Mouse (Mus musculus) layer of hippocampus, adult 11-12 months (tissue): Measurements from ENCODE around the gene Jmjd7.

Experiments used
- DNase-seq: peaks from one replicate; pipeline ENCODE4 v3.0.0; 2022; ENCODE audit warnings: low spot score

Jmjd7 gene

DNA sequence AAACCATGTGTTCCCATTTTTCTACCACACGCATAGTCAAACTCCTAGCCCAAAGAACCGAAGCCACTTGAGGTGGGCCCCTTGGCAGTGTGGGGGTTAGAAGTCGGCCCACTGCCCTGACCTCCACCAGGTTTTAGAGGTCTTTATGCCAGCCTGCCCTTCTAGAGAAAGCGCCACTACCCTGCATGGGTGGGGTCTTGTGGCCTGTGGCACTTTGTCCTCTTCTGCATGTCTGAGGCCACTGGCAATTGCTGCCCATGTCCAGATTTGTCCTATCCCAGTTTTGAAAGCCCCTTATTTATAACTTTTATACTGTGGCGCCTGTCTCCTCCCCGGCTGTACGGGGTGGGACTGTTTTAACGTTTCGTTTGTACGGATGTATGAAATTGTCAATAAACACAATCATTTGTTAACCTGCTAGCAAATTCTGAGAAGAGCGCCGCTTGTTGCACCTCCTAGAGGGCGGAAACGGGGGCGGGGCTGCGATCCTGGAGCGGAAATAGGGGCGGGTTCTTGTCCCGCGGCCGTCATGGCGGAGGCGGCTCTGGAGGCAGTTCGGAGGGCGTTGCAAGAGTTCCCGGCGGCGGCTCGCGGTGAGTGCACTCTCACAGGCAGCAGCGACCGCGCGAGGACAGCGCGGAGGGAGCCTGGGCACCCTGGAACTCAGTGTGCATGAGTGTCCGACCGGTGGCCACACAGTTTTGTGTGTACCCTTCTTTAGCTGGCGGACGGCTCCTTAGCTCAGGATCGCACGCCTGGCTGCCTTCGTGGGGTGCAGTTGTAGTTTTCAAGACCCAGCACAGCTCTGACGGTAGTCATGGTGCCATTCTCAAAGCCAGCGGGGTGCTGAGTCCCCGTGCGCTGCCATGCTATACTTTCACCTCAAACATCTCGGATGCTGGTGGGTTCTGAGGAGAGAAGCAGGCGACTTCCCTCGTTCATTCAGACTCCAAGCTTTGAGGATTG lies at the start of gene Jmjd7, which contains the start of gene Gm28042:
TSS of gene Jmjd7 (plus strand) at position 500 of the 966 bp plus-strand sequence.
TSS of gene Gm28042 (plus strand) at position 510 of the 966 bp plus-strand sequence.
- peak; percentile 88 for DNase-seq

- no peak for DNase-seq
These were observed 46.8 kb upstream of the Jmjd7 start for GRCm38 (mm10) chr2:119980343-119980986.

DNA sequence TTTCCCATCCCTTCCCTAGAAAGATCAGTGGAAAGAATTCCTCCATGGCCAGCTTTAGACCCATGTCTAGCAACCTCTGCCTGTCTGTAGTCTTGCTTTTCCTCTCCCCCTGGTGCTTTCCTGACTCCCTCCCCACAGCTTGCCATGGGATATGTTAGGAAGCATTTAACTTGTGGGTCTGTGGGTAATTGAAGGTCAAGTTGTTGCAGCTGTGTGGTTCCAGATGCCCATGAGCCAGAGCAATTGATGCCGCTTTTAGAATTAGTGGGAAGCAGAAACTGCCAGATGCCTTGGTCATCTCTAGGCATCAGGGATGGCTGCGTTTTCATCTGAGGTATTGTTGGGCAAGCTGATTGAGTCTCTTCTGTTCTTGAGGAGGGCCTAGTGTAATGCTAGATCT lies 45.7 kb upstream of the Jmjd7 start:
- no peak for DNase-seq

- no peak for DNase-seq
These were observed 41.4 kb upstream of the Jmjd7 start for GRCm38 (mm10) chr2:119985871-119986270.

- no peak for DNase-seq
These were observed 40.9 kb upstream of the Jmjd7 start for GRCm38 (mm10) chr2:119986369-119986768.

GRCm38 (mm10) chr2:119987441-119987840 lies 39.8 kb upstream of the Jmjd7 start:
- DNase-seq = no peak

GRCm38 (mm10) chr2:119988952-119989351 lies 38.3 kb upstream of the Jmjd7 start:
- no peak for DNase-seq

DNA sequence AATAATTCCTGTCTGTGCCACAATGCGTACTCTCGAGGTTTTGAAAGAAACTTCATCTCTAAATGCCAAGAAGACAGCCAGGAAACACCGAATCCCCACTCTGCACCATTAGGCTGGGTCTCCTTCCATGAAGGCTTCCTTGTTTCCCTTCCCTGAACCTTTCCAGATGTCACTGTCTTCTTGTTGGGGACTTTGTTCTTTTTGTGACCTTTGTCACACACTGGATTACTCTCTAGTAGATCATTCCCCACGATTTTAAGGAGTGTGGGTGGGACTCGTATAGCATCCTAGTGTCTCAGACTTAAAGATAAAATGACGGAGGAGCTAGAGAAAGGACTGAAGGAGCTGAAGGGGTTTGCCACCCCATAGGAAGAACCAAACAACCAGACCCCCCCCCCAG lies 36.4 kb upstream of the Jmjd7 start:
- DNase-seq = no peak

- no peak for DNase-seq
These were observed 34.9 kb upstream of the Jmjd7 start for GRCm38 (mm10) chr2:119992349-119992748.

GRCm38 (mm10) chr2:119993515-119993914 lies 33.8 kb upstream of the Jmjd7 start:
- DNase-seq = no peak

DNA sequence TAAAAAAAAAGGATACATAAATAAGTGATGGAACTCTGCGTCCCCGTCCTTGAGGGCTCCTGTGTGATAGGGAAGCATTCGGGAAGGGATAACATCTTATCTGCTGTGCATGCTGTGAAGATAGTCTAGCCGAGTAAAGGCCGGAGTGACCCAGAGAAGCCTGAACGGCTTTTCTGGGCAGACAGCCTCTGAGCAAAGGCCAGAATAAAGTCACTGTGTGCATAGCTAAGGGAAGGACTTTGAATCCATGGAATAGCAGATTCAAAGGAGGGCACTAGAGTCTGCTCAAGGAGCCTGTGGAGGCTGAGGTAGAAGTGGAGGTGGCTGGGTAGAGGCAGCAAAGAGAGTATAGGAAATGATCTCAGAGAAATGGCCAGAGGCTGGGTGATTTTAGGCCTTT lies 32.4 kb upstream of the Jmjd7 start:
- DNase-seq = no peak

DNA sequence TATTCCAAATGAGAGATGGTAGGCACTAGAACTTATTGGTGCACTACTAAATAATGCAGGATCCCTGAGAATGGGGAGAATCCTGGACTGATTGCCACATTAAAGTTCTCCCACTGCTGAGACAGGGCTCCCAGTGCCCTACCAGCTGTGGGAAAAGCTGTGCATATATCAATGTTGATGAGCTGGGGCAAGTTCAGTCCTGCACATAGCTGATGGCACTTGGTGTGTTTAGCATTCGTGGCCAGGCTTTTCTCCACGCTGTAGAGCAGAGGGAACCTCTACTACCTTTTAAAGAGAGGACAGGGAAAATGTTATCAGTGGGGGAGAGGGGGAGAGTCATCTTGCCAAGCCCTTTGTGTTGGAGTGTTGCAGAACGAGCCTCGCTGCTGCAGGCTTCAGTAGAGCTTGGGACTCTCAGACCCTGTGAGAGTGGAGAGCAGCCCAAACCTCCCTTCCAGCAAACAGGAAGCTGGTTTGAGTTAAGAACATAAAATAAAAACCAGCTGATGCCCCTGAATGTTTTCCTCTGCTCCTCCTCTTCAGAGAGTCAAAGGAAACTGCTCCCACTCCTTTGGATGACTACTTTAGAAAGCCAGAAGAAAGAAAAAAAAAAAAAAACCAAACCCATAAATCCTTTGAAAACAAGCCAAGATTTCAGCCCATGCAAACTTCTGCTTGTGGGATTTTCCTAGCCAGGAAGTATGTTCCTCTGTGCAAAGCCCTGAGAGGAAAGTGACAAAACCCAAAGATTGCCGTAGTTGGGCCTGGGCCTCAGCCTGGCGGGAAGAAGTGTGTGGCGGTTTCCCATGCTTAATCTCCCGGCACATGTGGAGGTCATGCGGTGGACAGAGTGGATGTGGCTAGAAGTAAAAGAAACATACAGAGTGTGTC lies 31.6 kb upstream of the Jmjd7 start:
- no peak for DNase-seq

GRCm38 (mm10) chr2:119997354-119997753 lies 29.9 kb upstream of the Jmjd7 start:
- DNase-seq = no peak

- no peak for DNase-seq
These were observed 27.6 kb upstream of the Jmjd7 start for GRCm38 (mm10) chr2:119999731-120000130.

DNA sequence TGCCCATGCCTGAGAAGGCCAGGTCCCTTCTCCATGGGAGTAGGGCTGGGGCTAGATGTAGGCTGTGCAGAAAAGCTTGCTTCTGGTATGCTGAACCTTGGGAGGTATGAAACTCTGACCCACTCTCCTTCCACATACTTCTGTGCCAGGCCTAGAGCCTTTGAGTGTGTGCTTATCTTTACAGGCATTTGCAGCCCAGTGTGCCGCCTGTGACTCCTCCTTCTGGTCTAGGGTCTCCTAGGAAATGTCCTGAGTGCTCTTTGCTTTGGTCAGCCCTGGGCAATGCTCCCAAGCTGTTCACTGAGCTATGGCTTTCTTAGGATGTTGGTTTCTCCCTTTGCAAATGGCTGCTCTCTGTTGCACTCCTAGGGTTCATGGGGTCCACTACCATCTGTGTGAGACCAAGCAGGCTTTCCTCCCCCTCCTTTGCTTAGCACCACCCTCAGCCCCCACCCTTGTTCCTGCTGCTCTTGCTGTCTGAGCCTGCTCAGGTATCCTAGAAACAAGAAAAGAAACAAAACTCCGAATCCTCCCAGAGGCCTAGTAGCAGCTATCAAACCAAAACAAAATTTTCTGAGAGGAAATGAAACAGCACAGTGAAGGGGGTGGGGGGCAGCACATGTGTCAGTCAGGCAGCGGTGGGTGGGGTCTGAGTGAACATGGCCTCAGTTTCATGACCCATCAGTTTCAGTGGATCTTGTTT lies 26.2 kb upstream of the Jmjd7 start:
- no peak for DNase-seq

DNA sequence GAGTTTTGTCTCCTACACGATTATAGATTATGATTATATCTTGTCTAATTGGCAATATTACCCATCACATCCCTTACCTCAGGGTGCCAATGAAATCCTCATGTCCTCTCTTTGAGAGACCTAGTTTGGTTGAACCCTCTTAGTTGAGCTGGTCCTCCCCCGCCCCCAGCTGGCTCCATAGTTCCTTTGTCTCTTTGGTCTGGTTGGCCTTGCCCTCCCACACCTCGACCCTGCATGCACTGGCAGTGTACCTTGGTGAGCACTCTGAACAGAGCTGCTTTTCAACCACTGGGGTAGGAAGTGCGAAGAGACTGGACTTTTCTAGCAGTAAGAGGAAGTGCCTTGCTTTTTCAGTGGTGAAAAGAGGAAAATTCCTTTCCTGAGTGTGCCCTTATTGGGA lies 25.3 kb upstream of the Jmjd7 start:
- DNase-seq = no peak

- no peak for DNase-seq
These were observed 23.3 kb upstream of the Jmjd7 start for GRCm38 (mm10) chr2:120003970-120004369.

GRCm38 (mm10) chr2:120006696-120007095 lies 20.6 kb upstream of the Jmjd7 start:
- no peak for DNase-seq

- DNase-seq = no peak
These were observed 19.5 kb upstream of the Jmjd7 start for GRCm38 (mm10) chr2:120007680-120008210.

DNA sequence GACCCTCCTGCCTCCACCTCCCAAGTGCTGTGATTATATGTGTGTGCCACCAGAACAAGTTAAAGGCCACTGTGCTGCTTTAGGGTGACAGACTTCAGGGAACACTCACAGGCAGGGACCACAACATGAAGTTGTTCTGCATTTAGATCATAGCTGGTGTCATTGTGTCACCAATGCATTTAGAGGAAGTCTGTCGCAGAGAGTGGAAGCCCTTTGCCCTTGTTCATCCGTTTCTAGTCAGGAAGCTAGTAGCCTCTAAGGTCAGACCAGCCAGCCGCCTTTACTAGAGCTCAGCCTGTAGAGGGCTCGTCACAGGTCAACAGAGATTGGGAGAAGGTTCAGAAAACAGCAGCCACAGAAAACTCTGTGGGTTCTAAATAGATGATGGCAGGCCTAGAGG lies 18.6 kb upstream of the Jmjd7 start:
- no peak for DNase-seq
